Mouse (Mus musculus) lung, postnatal 4 days (tissue): ENCODE results near the gene Krtap5-4.
A peak's percentile ranks its signal among the peaks of the same experiment; 100 is the strongest.
"Not testable (repeated sequence)": the region's sequence is repeated elsewhere in the genome, so short reads cannot be mapped to it uniquely, and the experiment has no call there.

ENCODE experiments used
- DNase-seq, 2 experiments: peaks; one replicate each; pipeline ENCODE4 v3.0.0; 2021

The Krtap5-4 gene

DNA sequence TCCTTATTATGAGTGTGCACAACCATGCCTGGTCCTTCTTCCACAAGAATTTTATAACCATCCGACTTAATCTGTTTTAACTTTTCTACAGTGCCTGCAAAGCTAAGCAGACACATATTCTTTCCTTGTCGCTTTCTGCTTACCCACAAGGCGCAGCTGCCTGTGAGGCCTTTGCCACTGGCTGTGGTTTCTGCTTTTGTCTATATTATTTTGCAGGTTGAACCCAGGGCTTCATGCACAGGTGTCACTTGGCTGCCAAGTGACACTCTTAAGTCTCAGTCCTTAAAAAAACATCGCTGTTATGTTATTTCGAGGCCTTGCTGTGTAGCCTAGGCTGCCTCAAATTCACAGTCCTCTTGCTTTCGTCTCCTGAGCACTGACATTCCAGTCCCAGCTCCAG, 19.3 kb downstream of the Krtap5-4 start:
- no peak for DNase-seq

DNA sequence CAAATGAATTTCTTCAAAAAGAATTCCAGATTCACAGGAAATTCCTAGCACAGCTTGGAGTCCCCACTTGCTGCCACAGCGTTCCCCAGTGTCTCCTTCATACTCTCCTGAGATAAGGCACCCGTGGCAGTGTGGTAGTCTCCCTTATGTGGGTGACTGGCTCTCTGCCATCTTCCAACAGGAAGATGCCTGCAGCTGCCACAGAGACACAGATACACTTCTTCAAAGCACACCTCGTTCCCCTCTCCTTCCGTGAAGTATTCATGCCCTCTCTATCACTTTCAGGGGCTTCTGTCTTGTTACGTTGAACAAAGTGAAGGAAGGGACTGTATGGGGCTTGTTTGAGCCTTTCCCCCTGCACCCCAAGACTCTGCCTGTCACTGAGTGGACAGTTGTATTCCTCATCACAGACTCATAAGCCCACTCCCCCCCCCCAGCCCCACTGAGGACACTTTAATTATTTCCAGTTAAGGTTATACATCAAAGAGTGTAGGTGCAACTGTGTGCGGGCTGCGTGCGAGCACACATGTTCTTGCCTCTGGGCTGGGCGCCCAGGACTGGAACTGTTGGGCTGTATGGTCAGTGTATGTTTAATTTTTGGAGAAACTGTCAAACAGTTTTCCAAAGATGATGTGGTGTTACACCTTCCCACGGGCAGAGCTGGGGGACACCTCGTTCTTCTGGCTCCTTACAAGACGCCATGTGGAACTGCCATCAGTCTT, 20.2 kb downstream of the Krtap5-4 start:
- DNase-seq = no peak

GRCm38 (mm10) chr7:142326714-142327445, 23.5 kb downstream of the Krtap5-4 start:
- DNase-seq = peak in 1 of 2 experiments; percentile 55

GRCm38 (mm10) chr7:142328507-142328906, 25.2 kb downstream of the Krtap5-4 start:
- DNase-seq = no peak

GRCm38 (mm10) chr7:142330271-142330724, 26.9 kb downstream of the Krtap5-4 start:
- peak; percentile 27 to 67 for DNase-seq

DNA sequence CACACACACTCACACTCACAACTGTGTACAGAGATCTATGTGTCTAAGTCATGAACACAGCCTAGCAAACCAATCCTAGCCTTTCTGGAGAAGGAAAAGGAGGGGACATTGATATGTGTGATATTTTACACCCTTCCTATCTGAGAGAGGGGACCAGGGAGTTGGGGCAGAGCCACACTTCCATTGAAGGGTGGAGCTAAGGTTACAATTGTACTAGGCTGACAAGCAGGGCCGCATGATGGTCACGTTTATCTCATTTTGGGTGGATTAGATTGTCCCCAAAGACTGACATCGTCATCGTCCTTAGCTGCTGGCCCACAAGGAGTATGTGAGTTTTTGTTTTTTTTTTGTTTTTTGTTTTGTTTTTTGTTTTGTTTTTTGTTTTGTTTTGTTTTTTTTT, 27.9 kb downstream of the Krtap5-4 start:
- no peak for DNase-seq

DNA sequence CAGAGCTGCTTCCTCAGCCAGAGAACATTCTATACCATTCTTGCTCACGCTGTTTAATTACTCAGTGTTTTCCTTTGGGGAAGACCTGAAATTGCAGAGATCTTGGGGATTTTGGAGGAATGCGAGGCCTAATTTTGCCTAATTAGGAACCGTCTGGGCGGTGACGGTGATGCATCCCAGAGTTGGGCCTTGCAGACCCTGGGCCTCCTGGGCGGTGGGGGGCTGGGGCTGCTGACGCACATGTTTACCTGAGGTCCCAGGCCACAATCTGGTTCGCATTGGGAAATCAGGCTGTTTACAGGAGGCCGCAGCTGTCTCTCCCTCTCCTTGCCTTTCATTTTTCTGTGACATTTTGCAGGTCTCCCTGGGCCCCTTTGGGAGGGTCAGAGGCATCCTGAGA, 29.4 kb downstream of the Krtap5-4 start:
- DNase-seq = not testable (repeated sequence)

DNA sequence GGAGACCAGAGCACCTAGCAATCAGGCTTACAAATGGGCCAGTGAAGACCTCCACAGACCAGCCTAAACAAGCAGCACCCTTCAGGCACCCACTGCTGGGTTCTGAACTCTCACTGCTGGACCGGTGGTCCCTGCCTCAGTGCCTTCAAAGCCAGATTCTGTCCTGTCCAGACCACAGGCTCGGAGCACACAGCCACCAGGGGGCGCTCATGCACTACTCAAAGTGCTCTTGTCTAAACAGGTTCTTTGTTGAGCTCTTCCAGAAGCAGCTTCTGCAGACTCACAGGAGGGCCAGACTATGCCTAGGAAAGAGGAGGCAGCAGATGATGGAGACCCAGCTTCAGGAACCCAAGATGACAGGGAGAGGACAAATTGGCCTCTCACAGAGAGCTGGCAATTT, 30.9 kb downstream of the Krtap5-4 start:
- DNase-seq = peak; percentile 84 to 89

GRCm38 (mm10) chr7:142335151-142335550, 31.8 kb downstream of the Krtap5-4 start:
- no peak for DNase-seq

DNA sequence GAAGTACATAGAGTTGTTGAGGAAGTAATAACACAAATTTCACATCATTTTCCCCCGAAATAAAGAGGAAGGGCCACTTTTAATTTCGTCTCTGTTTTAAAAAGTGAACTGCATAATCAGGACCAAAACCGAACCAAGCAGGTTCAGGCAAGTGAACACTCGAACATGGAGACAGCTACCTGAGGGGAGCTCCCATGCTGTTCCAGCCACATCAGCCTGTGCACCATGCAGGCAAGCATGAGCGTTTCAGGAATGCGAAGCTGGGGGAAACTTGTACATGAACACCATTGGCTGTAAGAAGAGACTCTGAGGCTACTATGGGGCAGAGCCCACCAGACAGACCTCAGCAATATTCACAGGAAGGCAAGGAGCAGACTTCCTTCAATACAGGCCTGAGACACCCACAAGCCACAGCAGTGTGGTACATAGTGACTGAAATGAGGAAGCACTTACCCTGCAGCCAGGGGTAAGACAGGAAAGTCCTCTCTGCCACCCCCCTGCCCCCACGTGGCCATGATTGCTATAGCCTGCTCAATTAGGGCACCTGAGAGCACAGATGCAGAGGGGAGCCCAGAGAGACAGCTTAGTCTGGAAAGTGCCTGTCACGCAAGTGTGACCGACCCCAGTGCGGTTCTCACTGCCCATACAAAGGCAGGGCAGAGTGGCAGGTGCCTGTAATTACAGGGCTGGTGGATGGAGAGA, 37.1 kb downstream of the Krtap5-4 start:
- DNase-seq = peak; percentile 43 to 65

GRCm38 (mm10) chr7:142341564-142342246, 38.4 kb downstream of the Krtap5-4 start:
- DNase-seq = no peak

DNA sequence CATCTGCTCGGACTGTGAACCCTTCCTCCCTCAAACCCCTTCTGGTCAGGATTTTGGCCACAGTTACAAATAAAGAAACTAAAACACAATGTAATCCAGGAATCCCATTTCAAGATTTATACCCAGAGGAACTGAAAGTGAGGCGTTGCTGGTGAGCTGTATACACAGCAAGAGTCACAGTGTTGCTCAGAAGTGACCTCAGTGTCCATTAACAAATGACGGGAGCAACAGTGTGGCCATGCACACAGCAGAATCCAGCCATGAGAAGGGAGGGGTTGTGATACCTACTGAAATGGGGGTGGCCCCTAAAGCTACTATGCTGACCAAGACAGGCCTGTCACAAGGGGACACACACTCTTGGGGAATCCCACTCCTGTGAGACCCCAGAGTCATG, 38.9 kb downstream of the Krtap5-4 start:
- DNase-seq = no peak

DNA sequence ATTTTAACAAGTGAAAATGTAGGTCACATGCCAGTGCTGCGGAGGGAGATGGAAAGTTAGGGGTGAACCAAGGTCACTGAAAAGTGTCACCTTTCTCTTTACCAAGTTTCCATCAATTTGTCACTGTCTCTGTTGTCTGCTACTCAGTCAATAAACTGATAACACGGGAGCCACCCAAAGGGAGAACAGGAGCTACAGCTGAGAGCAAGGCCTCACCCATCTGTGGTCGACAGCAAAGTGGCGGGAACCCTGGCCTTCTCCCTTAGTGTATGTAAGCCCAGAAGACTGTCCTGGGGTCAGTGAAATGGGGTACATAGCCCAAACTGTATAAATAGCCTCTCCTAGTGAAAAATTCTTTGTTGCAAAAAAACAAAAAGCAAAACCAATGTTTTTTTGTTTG, 44.2 kb downstream of the Krtap5-4 start:
- no peak for DNase-seq

DNA sequence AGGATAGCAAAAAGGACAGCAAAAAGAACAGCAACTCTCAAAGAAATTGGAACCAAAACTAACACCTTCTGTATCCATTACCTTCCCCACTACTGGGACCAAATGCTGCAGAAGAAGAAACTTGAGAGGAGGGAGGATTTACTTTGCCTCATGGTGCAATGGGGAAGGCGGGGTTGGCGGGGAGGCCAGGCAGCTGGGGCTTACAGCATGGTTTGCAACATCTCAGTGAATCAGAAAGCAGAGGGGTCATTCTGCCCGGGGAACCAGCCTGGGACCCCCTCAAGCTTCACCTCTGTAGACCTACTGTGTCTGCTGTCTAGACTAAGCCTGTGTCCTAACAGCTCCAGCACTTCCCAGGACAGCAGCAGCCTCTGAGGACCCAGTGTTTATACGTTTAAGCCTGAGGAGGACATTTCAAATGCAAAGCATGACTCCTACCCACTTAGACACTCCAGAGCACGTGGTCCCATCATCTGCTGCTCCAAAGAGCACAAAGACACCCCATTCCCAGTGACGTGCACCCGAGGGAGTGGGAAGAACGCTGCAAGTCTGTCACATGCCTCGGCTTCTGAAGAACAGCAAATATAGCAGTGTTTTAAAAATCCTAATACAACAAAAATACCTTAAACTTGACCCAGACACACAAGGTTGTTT, 46.1 kb downstream of the Krtap5-4 start:
- peak; percentile 49 for DNase-seq

DNA sequence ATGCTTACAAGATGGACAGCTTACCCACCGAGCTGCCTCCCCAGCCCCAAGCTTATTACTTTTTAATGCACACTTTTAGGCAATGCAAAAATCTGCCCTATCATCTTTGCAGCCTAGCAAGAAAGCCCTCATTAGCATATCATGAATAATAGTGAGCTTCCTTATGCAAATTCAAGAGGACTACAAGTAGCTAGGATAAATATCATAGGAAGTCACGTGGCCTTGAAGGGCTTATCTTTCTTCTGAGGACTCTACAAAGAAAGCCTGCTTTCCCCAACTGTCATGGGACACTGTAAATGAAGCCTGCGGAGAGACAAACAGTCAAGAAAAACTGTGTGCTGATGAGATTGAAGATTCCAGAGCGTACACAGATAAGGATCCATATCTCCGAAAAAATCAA, 48.2 kb downstream of the Krtap5-4 start:
- DNase-seq = no peak

GRCm38 (mm10) chr7:142353854-142354253, 50.5 kb downstream of the Krtap5-4 start:
- no peak for DNase-seq
